Mouse (Mus musculus): ENCODE results near the gene Eddm3b.

Gene Eddm3b

DNA sequence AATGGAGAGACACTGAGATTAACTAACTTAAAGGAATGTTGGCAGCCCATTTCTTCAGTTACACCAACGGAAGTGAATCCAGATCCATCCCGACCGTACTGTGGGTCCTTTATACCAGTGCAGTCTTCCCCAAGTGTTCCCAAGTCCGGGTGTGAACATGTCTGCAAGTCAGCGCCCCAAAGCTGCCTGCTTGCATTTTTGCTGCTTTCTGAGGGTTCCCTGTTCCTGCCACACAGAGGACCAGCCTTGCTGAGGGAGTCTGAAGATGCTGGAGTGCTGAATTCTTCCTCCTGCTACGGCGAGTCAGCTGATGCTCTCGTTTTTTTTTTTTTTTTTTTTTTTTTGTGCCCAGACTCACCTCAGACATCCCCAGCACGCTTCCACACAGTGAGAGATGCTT is 19.3 kb upstream of the Eddm3b start:
- DNase-seq = no peak

DNA sequence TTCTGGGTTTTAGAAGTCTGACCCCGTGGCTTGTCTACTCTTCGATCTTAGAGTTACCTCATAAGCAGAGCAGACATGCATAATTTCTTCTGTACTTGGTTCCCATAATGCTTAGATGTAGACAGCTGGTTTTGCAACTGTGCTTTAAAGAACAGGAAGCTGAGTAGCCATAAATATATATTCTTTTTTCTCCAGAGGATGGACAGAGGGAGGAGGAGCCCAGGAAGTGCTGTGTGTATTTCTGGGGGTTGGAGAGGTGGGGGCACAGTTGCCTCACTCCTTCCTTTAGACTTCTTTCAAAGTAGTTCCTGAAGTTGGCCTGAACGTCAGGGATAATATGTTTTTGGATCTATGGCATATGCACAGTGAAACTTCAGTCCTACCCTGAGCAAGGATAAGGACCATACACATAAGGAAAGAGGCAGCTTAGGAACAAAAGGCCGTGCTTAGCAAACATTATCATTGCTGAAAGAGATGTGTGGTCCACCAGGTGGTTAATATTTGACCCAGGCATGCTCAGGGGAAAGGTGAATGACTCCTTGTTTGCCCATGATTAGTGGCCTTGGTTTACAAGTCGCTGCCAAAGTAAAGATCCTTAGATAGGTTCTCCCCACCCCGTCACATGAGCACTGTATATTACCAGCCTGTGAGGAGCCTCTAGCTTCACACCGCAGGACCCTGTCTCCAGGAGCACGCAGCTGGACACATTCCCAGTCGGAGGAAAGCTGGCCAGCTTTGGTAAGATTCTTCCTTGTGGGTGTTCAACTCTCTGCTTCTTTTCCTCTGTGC is 18.3 kb upstream of the Eddm3b start:
- DNase-seq = no peak

DNA sequence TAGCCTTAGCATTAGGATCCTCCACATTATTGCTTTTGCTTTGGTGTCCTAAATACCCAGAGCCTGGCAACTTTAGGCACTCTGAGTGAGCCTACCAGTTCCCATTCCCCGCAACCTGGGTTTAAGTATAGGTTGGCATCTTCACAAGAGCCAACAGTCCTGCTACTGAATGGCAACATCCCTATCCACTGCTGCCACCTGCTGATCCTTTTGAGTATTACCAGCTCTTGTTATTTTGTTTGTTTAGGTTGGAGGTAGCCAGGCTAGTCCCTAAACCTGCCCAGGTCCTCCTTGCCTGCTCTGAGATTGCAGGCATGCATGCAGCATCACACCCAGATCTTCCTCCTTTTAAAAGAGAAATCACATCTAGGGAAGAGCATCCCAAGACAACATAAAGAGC is 15.9 kb upstream of the Eddm3b start:
- DNase-seq = peak; percentile 49

DNA sequence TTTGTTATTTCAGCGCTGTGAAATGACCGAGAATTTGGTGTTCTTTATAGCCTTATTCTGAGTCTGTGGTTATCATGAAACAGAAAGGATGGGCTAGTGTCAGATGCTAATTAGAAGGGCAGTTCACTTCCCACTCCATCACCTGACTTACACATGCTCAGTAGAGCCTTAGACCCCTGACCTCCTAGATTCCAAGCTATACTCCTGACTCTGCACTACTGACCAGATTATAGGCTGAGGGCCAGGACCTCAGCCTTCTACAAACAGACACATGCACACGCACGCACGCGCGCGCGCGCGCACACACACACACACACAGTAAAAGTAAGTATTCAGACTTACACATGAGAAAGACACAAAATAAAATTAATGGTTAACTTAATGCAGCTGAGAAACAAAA is 15.3 kb upstream of the Eddm3b start:
- no peak for DNase-seq

GRCm38 (mm10) chr14:51101284-51101683 is 12.9 kb upstream of the Eddm3b start:
- DNase-seq = no peak

- peak; percentile 43 for DNase-seq
Observed at GRCm38 (mm10) chr14:51103217-51103616, 11.0 kb upstream of the Eddm3b start.

- no peak for DNase-seq
Observed at GRCm38 (mm10) chr14:51104366-51104765, 9.9 kb upstream of the Eddm3b start.

- DNase-seq = no peak
Observed at GRCm38 (mm10) chr14:51106449-51106967, 7.7 kb upstream of the Eddm3b start.

DNA sequence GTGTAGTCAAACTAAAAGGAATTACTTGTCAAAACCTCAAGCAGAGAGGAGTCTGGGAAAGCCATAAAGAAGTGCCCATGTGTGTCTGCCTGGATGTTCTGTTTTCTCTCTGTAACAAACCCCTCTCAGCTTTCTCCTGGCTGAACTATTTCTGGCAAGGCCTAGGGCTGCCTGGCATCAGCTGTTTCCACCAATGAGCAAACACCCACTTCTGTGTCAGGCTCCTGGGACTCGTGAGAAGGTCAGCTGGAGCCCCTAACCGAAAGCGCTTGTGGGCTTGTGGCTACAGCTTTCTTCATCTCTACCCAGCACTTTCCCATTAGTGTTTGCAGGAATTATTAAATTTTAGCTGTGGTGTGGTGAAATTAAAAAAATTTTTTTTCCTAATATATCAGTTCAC is 2.3 kb upstream of the Eddm3b start:
- DNase-seq = no peak

DNA sequence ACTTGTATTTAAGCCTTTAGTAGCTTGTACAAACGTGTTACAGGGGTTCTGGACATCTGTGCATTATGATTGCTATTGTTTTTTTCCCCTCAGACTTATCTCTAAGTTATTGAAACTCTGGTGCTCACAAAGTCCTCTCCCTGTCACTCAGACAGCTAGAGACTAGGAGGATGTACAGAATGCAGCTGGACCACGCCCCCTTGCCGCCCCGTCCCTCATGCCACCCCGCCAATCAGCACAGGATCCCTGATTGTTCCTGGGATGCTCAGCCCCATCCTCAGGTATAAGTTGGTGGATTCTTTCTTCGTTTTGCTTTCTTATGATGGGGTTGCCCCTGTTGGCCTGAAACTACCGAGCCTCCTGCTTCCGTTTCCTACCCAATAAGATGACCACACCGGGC is 750 bp upstream of the Eddm3b start:
- DNase-seq = no peak

GRCm38 (mm10) chr14:51125684-51126083 is 11.5 kb downstream of the Eddm3b start:
- DNase-seq = no peak

DNA sequence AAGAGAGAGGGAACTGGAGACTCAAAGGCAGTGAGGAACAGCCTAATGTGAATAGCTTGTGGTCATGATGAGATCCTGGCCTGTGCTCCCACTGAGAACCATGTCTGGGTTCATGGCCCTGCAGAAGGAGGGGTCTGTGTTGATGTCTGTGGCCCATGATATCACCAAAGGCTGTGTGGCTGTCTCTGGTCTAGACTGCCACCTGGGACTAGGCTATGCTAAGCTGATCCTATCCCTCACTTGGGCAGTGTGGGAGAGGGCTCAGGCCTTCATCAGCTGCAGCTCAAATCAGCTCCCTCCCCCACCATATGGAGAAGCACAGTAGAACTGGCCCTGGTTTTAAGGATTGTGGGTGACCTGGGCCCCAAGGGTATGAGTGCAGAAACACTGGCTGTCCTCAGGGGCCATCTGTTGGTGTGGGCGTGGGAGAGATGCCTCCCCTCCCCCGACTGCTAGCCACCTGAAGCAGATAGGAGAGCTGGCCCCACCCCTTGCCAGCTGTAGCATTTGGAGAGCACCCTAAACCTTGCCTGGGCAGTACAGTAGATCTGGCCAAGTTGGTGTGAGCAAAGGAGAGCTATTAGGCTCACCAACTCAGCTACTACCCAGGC is 13.5 kb downstream of the Eddm3b start:
- DNase-seq = no peak

DNA sequence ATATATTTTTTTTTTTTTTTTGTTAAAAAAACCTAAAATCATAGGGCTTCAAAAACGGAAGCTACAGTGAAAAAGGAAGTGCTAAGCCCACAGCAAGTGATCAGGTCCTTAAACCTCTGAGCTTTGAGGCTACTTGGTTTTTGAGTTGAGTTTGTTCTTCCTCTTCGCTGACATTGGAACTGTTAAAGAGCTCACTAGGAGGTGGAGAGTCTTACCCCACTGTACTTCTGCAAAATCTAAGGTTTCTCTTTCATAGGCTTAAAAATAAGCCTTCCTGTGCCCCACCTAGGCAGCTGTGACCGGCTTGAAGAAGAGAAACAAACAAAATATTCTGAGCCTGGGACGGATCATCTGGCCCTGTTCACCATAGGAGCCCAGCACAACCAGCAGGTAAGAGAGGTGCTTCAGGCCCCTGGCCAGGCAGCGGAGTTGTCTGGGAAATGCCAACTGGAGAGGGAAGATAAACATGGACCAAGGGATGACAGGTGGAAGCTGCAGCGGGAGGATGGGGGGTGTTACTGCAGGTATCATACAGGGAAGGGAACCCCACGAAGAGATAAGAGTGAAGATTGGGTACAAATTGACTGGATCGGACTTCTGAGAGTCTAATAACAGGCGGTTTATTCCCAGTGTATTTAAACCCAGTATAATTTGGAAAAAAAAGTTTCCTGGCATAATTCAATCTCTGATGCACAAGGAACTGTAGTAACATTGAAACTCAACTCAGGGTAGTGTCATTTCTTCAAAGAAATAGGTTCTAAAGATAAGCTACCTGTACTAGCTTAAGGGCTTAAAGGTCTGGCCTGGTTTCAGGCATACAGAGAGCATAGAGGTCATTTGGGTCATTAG is 14.8 kb downstream of the Eddm3b start:
- no peak for DNase-seq

- DNase-seq = no peak
Observed at GRCm38 (mm10) chr14:51129624-51129975, 15.4 kb downstream of the Eddm3b start.

- no peak for DNase-seq
Observed at GRCm38 (mm10) chr14:51130315-51130940, 16.2 kb downstream of the Eddm3b start.

GRCm38 (mm10) chr14:51131086-51131815 is 17.0 kb downstream of the Eddm3b start:
- DNase-seq = no peak

GRCm38 (mm10) chr14:51132372-51132771 is 18.1 kb downstream of the Eddm3b start:
- DNase-seq = no peak

DNA sequence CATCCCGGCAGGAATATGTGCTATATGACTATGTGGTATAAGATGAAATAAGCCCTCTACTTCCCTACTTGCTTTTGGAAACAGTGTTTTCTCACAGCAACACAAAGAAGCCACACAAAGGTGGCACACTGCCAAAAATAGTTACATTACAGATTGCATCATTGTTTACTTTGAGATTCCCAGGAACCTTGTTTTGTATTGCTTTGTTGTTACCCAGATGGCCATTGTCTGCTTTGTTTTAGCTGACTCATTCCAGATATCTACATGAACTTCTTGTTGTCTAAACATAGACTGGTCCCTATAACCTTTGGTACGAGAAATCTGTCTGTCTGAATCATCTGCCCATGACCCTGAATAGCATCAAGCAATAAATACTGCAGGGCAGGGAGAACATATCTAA is 26.1 kb downstream of the Eddm3b start:
- DNase-seq = no peak

DNA sequence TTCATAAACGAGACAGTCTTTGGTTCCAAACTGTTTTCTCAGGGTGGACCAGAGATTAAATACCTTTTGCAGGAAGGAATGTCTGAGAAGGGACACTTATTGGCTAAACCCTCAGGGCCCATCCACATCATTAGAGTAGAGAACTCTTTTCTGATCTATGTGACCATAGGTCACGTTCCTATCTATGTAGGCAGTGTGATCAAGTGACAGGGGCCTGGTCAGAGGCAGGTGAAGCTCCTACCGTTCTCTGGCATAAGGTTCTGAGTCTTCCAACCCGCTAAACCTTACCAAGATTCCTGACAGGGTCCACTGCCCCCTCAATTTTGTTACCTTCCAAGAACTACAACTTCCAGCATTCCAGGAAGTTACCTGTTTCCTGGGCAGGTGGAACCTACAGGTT is 27.9 kb downstream of the Eddm3b start:
- DNase-seq = no peak

GRCm38 (mm10) chr14:51142568-51142967 is 28.3 kb downstream of the Eddm3b start:
- DNase-seq = no peak

DNA sequence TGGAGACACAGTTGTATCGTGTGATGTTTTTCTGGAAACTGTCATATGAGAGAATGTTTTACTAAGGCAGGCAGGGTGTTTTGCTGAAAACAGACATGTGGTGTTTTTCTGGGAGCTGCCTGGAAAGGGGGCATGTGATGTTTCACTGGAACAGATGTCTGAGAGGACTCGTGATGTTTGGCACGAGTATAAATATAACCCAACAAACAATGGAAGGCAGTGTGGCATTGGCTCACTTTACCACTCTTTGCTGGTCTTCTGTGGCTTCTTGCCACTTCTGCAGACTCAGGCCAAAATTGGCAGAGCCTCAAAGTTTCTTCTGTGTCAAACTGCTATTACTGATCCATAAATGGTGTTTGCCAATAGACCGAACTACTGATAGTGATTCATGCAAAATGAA is 29.1 kb downstream of the Eddm3b start:
- DNase-seq = no peak

GRCm38 (mm10) chr14:51143937-51144336 is 29.7 kb downstream of the Eddm3b start:
- no peak for DNase-seq

All from right cerebral cortex, postnatal 25 days (tissue).